Comparison of ENCODE assay signal across 23 mouse cellular contexts in the genomic region with DNA sequence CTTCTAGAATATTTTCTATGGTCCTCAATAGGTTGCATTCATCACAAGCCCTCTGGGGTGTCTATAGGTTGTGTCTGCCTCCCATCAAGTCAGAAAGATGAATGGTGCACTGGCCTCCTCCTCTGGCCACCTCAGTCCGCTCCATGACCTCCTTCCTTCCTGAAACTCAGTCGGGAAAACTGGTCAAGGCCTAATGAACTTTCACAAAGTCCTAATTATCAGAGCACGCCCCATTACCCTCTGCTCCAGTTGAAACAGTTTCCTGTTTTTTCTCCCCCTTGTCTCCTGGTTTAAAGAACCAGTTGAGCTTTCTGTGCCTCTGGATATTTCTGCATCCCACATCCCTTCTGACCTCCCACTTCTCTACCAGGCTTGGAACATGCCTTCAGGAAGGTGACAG.
A peak's percentile ranks its signal among the peaks of the same experiment; 100 is the strongest.
DNase-seq lines count a peak whose midpoint lies in the region; ATAC-seq lines count a peak whose summit lies in the region.
"Had no signal": no experiment of that assay in that cellular context is flagged by ENCODE, and none has a peak within 500 bp of the region (broad histone marks: within the 10 kb centered on the region; RNA-seq: fewer than 3 reads in every experiment).

No protein-coding gene starts in this region.

- no peaks in the 10 kb centered on the region for H3K27me3 ChIP-seq in kidney, embryonic 14.5 days (ENCODE audit: control insufficient read depth, insufficient read depth, low read length)
- H3K27me3 ChIP-seq in kidney, embryonic 16.5 days (ENCODE audit: insufficient read depth, low read length): no peaks in the 10 kb centered on the region
- H3K27me3 ChIP-seq: embryonic facial prominence, embryonic 13.5 days; embryonic facial prominence, embryonic 15.5 days; forebrain, embryonic 12.5 days had no signal

- no peak for DNase-seq in kidney, adult 9 months
- no peak for DNase-seq in kidney, postnatal 25 days
- peak; percentile 61 for DNase-seq in retina, embryonic 14.5 days (ENCODE audit: low spot score)
- DNase-seq in retina, postnatal 1 day: peak; percentile 85
- no peak for DNase-seq in urinary bladder, postnatal 36 days (ENCODE audit: low spot score in 2 of 2)
- DNase-seq: adrenal gland, adult 2 months; adrenal gland, postnatal 10 days; adrenal gland, postnatal 25 days; cerebellum, adult 11 months; cerebellum, adult 18-20 months; cerebellum, adult 8-10 months; cerebellum, adult 9-11 months; cerebellum, postnatal 14 days; cerebellum, postnatal 36 days; embryo, embryonic 11 days had no signal

- H3K36me3 ChIP-seq in kidney, embryonic 14.5 days (ENCODE audit: control insufficient read depth, insufficient read depth, low read length): no peaks in the 10 kb centered on the region
- 0 out of 2 replicates have a peak, but pooled peaks cover 3% of the 10 kb centered on the region for H3K36me3 ChIP-seq in kidney, embryonic 16.5 days (ENCODE audit: insufficient read depth, low read length)
- H3K36me3 ChIP-seq: embryonic facial prominence, embryonic 15.5 days; forebrain, embryonic 12.5 days had no signal

- no peak overlapping the region for H3K4me2 ChIP-seq in kidney, embryonic 14.5 days (replicated peaks; ENCODE audit: low read depth, low read length)
- H3K4me2 ChIP-seq in kidney, embryonic 16.5 days (replicated peaks; ENCODE audit: low read depth, low read length): no peak overlapping the region
- H3K4me2 ChIP-seq: embryonic facial prominence, embryonic 13.5 days; embryonic facial prominence, embryonic 15.5 days; forebrain, embryonic 12.5 days had no signal

- no peak overlapping the region for H3K4me3 ChIP-seq in kidney, embryonic 14.5 days (ENCODE audit: low read length)
- H3K4me3 ChIP-seq in kidney, embryonic 16.5 days (ENCODE audit: low read length): no peak overlapping the region
- H3K4me3 ChIP-seq: embryonic facial prominence, embryonic 13.5 days; embryonic facial prominence, embryonic 15.5 days; erythroblast, embryonic 14.5 days; forebrain, embryonic 10.5 days; forebrain, embryonic 12.5 days had no signal

- no peaks in the 10 kb centered on the region for H3K9me3 ChIP-seq in kidney, embryonic 14.5 days (ENCODE audit: control insufficient read depth, low read length)
- H3K9me3 ChIP-seq in kidney, embryonic 16.5 days (ENCODE audit: low read length): no peaks in the 10 kb centered on the region
- H3K9me3 ChIP-seq: embryonic facial prominence, embryonic 13.5 days; embryonic facial prominence, embryonic 15.5 days; forebrain, embryonic 10.5 days; forebrain, embryonic 12.5 days had no signal

- WGBS in kidney, embryonic 14.5 days: 26% methylated on average over 3 of the region's 3 CpGs
- WGBS in kidney, embryonic 16.5 days: 20% methylated on average over 3 of the region's 3 CpGs

- H3K4me1 ChIP-seq in kidney, embryonic 14.5 days (ENCODE audit: control insufficient read depth, insufficient read depth, low read length): 0 out of 2 replicates have a peak, but pooled peaks cover 3% of the 10 kb centered on the region
- H3K4me1 ChIP-seq in kidney, embryonic 16.5 days (ENCODE audit: insufficient read depth, low read length): peaks cover 9% of the 10 kb centered on the region; the same call in 1 of the 2 replicates
- H3K4me1 ChIP-seq: embryonic facial prominence, embryonic 13.5 days; embryonic facial prominence, embryonic 15.5 days; forebrain, embryonic 12.5 days had no signal

- peak; percentile 62; the same call in 1 of the 2 replicates for ATAC-seq in kidney, embryonic 14.5 days (ENCODE audit: low FRiP score, low TSS enrichment)
- peak; percentile 65; the same call in 1 of the 2 replicates for ATAC-seq in kidney, embryonic 16.5 days (ENCODE audit: low FRiP score, low TSS enrichment)
- ATAC-seq: forebrain, embryonic 14.5 days had no signal

- H3K9ac ChIP-seq in kidney, embryonic 14.5 days (ENCODE audit: low read depth, low read length): no peak overlapping the region
- no peak overlapping the region for H3K9ac ChIP-seq in kidney, embryonic 16.5 days (replicated peaks; ENCODE audit: low read length)
- H3K9ac ChIP-seq: embryonic facial prominence, embryonic 13.5 days; embryonic facial prominence, embryonic 15.5 days; forebrain, embryonic 12.5 days had no signal

- H3K27ac ChIP-seq in kidney, embryonic 14.5 days (ENCODE audit: low read depth, low read length): no peak overlapping the region
- H3K27ac ChIP-seq in kidney, embryonic 16.5 days (ENCODE audit: low read length): no peak overlapping the region
- H3K27ac ChIP-seq: embryonic facial prominence, embryonic 13.5 days; embryonic facial prominence, embryonic 15.5 days; forebrain, embryonic 10.5 days; forebrain, embryonic 12.5 days had no signal

Comparison
In these comparisons a context has a peak if more than half of its experiments do, and no peak if none do; other contexts are left out.
1. DNase-seq: peak in retina, embryonic 14.5 days (single experiment) and retina, postnatal 1 day (single experiment); none in kidney, adult 9 months (single experiment), kidney, postnatal 25 days (0 of 2) and urinary bladder, postnatal 36 days (0 of 2).